Mouse (Mus musculus) heart, embryonic 12.5 days (tissue): ENCODE measurements at regions not wholly inside any gene's neighbourhood (a gene's known extent, or its start where the extent isn't known, plus 50 kb on each side); places are given as distances from the start of the nearest gene placed in this dataset.

Experiments
- ATAC-seq: fragments of 200-750 bp; cut with Nextera tagmentation; 2 replicates; pipeline ENCODE4 v1.8.0; 2017; ENCODE audit warnings: moderate TSS enrichment, moderate library complexity; ENCODE audit not compliant: insufficient number of reproducible peaks, low FRiP score
- H3K27ac ChIP-seq: fragments of 300-500 bp; sonication (generic); 2 replicates; pipeline ENCODE4 v1.5.1; 2016; ENCODE audit warnings: mild to moderate bottlenecking, moderate library complexity; ENCODE audit not compliant: poor library complexity, severe bottlenecking
- H3K27me3 ChIP-seq: fragments of 300-500 bp; sonication (generic); replicated peaks from 2 replicates; pipeline ENCODE4 v1.6.1; 2016; ENCODE audit warnings: mild to moderate bottlenecking, moderate library complexity
- H3K36me3 ChIP-seq: fragments of 300-500 bp; sonication (generic); 2 replicates; pipeline ENCODE4 v1.6.1; 2016; ENCODE audit warnings: mild to moderate bottlenecking, moderate library complexity
- H3K4me1 ChIP-seq: fragments of 300-500 bp; sonication (generic); replicated peaks from 2 replicates; pipeline ENCODE4 v1.6.1; 2016; ENCODE audit warnings: mild to moderate bottlenecking
- H3K4me2 ChIP-seq: fragments of 300-500 bp; sonication (generic); 2 replicates; pipeline ENCODE4 v1.6.1; 2016; ENCODE audit warnings: mild to moderate bottlenecking, moderate library complexity
- H3K4me3 ChIP-seq: fragments of 300-500 bp; sonication (generic); 2 replicates; pipeline ENCODE4 v1.5.1; 2016; ENCODE audit warnings: mild to moderate bottlenecking
- H3K9ac ChIP-seq: fragments of 300-500 bp; sonication (generic); 2 replicates; pipeline ENCODE4 v1.6.1; 2016; ENCODE audit warnings: mild to moderate bottlenecking, moderate library complexity
- H3K9me3 ChIP-seq: fragments of 300-500 bp; sonication (generic); replicated peaks from 2 replicates; pipeline ENCODE4 v1.6.1; 2016; ENCODE audit warnings: mild to moderate bottlenecking, moderate library complexity
- WGBS: fragments of 180-500 bp; shearing (Covaris S2); methylation state at CpG from one replicate; pipeline ENCODE4 v1.1.7; 2016; 5-methylcytosine and 5-hydroxymethylcytosine counted together

DNA sequence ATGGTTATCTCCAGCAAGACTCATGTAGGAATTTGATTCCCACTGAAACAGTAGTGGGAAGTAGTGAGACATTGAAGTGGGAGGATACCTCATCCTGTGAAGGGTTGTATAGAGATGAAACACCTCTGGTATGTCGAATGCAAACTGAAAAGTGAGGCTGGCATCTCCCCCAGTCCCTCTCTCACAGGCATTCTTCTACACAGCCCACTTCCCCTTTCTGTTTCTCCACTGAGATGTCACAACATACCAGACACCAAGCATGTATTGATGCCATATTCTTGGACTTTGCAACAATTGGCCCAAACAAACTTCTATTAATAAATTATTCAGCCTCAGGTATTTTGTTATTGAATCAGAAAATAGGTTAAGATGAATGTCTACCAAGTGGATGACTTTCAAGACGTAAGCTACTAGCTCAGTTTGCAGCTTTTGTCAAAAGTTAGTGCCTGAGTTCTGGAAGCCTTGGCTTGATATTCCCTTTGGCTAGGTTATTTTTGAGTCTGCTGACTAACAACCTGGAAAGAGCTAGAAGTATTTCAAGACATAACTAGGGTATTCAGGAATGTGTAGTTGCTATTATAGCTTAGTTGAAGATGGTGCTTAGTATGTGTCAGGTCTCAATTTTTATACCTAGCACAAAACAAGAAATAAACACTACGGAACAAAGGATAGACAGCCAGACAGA, 502.6 kb downstream of the Etnk1 start:
- H3K4me1 ChIP-seq, result no peaks in the 10 kb centered on the region
- no peak overlapping the region for H3K9ac ChIP-seq
- H3K4me3 ChIP-seq, result no peak overlapping the region
- WGBS, result 71% methylated on average over 3 of the region's 3 CpGs
- 0 out of 2 replicates have a peak, but pooled peaks cover 3% of the 10 kb centered on the region for H3K9me3 ChIP-seq
- H3K27ac ChIP-seq, result no peak overlapping the region
- ATAC-seq, result no peak
- H3K36me3 ChIP-seq, result no peaks in the 10 kb centered on the region
- no peak overlapping the region for H3K4me2 ChIP-seq
- no peaks in the 10 kb centered on the region for H3K27me3 ChIP-seq

DNA sequence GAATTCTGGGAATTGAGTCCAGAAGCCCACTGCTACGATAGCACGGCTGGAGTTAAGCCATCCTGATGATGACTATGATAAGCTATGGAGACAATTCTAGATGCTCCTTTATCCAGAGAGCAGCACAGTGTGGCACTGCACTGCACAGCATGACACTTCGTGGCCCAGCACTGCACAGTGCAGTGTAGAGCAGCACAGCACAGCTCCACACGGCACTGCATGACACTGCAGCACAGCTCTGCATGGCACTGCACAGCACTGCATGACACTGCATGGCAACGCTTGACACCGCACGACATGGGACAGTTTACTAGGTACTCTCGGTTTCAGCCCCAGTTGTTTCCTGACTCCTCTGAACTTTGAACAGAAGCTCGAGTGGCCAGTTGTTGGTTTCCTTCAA, 523.1 kb downstream of the Etnk1 start:
- no peaks in the 10 kb centered on the region for H3K36me3 ChIP-seq
- H3K9ac ChIP-seq, result no peak overlapping the region
- H3K27me3 ChIP-seq, result no peaks in the 10 kb centered on the region
- WGBS, result 87% methylated on average over 9 of the region's 9 CpGs
- H3K4me1 ChIP-seq, result no peaks in the 10 kb centered on the region
- ATAC-seq, result no peak
- no peaks in the 10 kb centered on the region for H3K9me3 ChIP-seq
- H3K27ac ChIP-seq, result no peak overlapping the region
- H3K4me2 ChIP-seq, result no peak overlapping the region
- no peak overlapping the region for H3K4me3 ChIP-seq

GRCm38 (mm10) chr6:143690866-143691265, 523.8 kb downstream of the Etnk1 start:
- no peaks in the 10 kb centered on the region for H3K9me3 ChIP-seq
- ATAC-seq, result no peak

DNA sequence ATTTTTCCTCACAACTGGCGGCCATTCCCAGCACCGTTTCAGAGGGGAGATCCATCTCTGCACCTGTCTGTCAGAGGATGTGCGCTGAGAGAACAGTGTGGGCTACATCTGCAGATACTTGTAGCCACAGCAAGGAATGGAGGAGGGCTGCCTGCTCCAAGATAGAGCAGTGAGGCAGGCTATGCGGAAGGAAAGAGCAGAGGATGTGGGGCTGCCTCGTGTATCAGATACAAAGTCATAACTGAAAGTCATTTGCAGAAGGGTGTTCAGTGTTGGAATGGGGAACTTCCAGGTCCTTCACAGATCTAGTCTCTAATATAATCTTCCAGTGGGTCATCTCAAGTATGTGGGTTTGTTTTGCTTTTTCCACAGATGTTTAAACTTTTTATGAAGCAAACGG, 531.0 kb downstream of the Etnk1 start:
- Histone ChIP-seq H3K27ac (no peak overlapping the region), H3K9me3 (no peaks in the 10 kb centered on the region), H3K36me3 (no peaks in the 10 kb centered on the region), H3K4me1 (no peaks in the 10 kb centered on the region), H3K27me3 (no peaks in the 10 kb centered on the region), H3K4me2 (no peak overlapping the region), H3K9ac (no peak overlapping the region), H3K4me3 (no peak overlapping the region)
- WGBS, result 65% methylated on average over 6 of the region's 6 CpGs
- ATAC-seq, result no peak

More at GRCm38 (mm10) chr6:143690866-143691265, 523.8 kb downstream of the Etnk1 start:
- H3K9ac ChIP-seq, result no peak overlapping the region
- H3K36me3 ChIP-seq, result no peaks in the 10 kb centered on the region
- no peak overlapping the region for H3K27ac ChIP-seq
- H3K4me3 ChIP-seq, result no peak overlapping the region
- H3K4me2 ChIP-seq, result no peak overlapping the region
- no peaks in the 10 kb centered on the region for H3K27me3 ChIP-seq
- WGBS, result 73% methylated on average over 6 of the region's 6 CpGs
- H3K4me1 ChIP-seq, result no peaks in the 10 kb centered on the region

- 86% methylated on average over 8 of the region's 8 CpGs for WGBS
- no peak overlapping the region for H3K4me2 ChIP-seq
- H3K4me3 ChIP-seq, result no peak overlapping the region
- no peaks in the 10 kb centered on the region for H3K36me3 ChIP-seq
- H3K4me1 ChIP-seq, result no peaks in the 10 kb centered on the region
- no peaks in the 10 kb centered on the region for H3K9me3 ChIP-seq
- H3K27me3 ChIP-seq, result no peaks in the 10 kb centered on the region
- H3K27ac ChIP-seq, result no peak overlapping the region
- no peak for ATAC-seq
- H3K9ac ChIP-seq, result no peak overlapping the region
Measured at GRCm38 (mm10) chr6:143703984-143704383, 537.0 kb downstream of the Etnk1 start.

- no peak for ATAC-seq
- no peak overlapping the region for H3K4me2 ChIP-seq
Measured at GRCm38 (mm10) chr6:143706451-143706850, 539.4 kb downstream of the Etnk1 start.

DNA sequence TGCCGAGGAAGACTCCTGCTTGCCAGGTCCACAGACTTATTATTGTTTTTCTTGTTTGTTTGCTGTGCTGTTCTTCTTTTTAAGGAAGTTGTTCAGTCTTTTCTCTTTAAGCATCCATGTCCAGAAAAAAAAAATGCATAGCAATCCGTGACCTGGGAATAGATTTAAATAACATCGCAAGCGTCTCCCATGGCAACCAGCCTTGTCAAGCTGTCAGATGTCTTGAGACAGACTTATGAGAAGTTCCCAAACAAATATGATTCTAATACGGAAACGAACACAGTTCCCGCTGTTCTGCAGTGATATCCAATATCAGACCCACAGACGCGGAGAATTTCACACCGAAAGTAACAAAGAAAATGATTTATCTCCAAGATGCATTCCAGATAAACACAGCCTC, 547.4 kb downstream of the Etnk1 start:
- no peaks in the 10 kb centered on the region for H3K9me3 ChIP-seq
- WGBS, result 85% methylated on average over 10 of the region's 10 CpGs
- no peak overlapping the region for H3K27ac ChIP-seq
- ATAC-seq, result no peak
- no peak overlapping the region for H3K4me3 ChIP-seq
- no peaks in the 10 kb centered on the region for H3K27me3 ChIP-seq
- H3K9ac ChIP-seq, result no peak overlapping the region
- no peaks in the 10 kb centered on the region for H3K36me3 ChIP-seq
- no peak overlapping the region for H3K4me2 ChIP-seq
- H3K4me1 ChIP-seq, result no peaks in the 10 kb centered on the region

More at GRCm38 (mm10) chr6:143706451-143706850, 539.4 kb downstream of the Etnk1 start:
- H3K9ac ChIP-seq, result no peak overlapping the region
- no peaks in the 10 kb centered on the region for H3K9me3 ChIP-seq
- H3K27ac ChIP-seq, result no peak overlapping the region
- H3K4me3 ChIP-seq, result no peak overlapping the region
- no peaks in the 10 kb centered on the region for H3K27me3 ChIP-seq
- WGBS, result 77% methylated on average over 10 of the region's 10 CpGs
- H3K36me3 ChIP-seq, result no peaks in the 10 kb centered on the region
- H3K4me1 ChIP-seq, result no peaks in the 10 kb centered on the region

DNA sequence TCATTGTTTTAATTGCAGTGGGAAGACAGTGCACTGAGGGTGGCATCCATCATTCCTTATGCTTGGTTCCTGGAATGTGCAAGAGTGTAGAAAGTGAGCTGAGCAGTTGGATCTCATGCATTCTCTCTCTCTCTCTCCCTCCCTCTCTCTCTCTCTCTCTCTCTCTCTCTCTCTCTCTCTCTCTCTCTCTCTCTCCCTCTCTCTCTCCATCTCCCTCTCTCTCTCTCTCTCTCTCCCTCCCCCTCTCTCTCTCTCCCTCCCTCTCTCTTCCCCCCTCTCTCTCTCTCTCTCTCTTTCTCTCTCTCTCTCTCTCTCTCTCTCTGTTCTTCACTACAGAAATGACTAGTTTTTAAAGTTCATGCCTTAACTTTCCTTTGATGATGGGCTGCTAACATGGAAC, 583.1 kb downstream of the Etnk1 start:
- no peak for ATAC-seq
- H3K36me3 ChIP-seq, result no peaks in the 10 kb centered on the region
- no peak overlapping the region for H3K4me2 ChIP-seq
- no peak overlapping the region for H3K4me3 ChIP-seq
- no peak overlapping the region for H3K27ac ChIP-seq
- H3K27me3 ChIP-seq, result no peaks in the 10 kb centered on the region
- no peaks in the 10 kb centered on the region for H3K9me3 ChIP-seq
- no peaks in the 10 kb centered on the region for H3K4me1 ChIP-seq
- no peak overlapping the region for H3K9ac ChIP-seq

DNA sequence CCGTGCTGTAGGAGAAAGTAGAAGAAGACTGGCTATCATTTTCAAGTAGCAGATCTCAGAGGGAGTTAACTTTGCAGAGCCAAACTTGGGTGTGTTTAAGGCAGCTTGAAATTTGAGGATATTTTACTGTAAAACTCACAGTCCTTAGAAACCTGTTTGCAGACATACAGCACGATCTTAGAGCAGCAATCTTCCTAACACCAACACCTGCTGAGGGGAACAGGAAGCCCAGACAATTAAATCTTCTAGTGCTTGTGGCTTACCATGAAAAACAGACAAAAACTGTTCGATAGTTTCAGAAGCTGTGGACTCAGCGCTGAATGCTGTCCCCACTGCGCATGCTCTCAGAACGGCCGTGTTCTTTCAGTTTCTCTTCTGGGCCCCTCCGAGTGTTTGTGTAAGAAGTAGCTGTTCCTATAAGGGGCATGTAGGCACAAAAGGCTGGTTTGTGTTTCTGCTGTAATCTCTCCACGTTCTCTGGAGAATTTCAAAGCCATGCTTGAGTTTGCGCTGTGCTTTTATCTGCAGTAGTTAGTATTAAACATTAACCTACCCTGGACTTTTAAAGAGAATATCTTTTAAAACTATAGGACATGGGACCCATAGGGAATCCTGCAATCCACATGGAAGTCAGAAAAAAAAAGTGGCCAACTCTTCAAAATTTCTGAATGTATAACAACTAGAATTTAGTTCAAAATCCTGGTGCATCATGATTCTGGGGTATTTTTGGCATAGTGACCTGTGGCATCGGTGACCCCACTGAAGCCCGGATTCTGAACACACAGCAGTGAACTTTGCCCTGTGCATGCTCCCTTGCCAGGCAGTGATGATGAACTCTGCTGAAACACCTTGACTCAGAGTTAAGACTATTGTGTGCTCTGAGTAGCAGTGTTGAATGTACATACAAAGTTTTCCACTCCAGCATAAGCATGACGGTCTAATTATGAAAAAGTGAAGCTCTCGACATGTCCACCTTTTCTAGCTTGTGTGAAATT, 584.4 kb downstream of the Etnk1 start:
- 62% methylated on average over 14 of the region's 14 CpGs for WGBS
- Histone ChIP-seq H3K27ac (no peak overlapping the region), H3K9ac (no peak overlapping the region), H3K4me1 (no peaks in the 10 kb centered on the region), H3K9me3 (no peaks in the 10 kb centered on the region), H3K4me2 (peak overlapping the region; percentile 16; the same call in 1 of the 2 replicates), H3K36me3 (no peaks in the 10 kb centered on the region), H3K4me3 (no peak overlapping the region), H3K27me3 (no peaks in the 10 kb centered on the region)
- no peak for ATAC-seq

- H3K9ac ChIP-seq, result no peak overlapping the region
- 63% methylated on average over 3 of the region's 3 CpGs for WGBS
- no peak overlapping the region for H3K27ac ChIP-seq
- H3K36me3 ChIP-seq, result no peaks in the 10 kb centered on the region
- H3K4me1 ChIP-seq, result no peaks in the 10 kb centered on the region
- H3K9me3 ChIP-seq, result no peaks in the 10 kb centered on the region
- H3K27me3 ChIP-seq, result no peaks in the 10 kb centered on the region
- ATAC-seq, result no peak
- H3K4me2 ChIP-seq, result no peak overlapping the region
- H3K4me3 ChIP-seq, result no peak overlapping the region
Measured at GRCm38 (mm10) chr6:143757462-143757861, 590.4 kb downstream of the Etnk1 start.

- no peak overlapping the region for H3K4me2 ChIP-seq
- no peak overlapping the region for H3K4me3 ChIP-seq
- no peaks in the 10 kb centered on the region for H3K36me3 ChIP-seq
- no peak for ATAC-seq
- H3K4me1 ChIP-seq, result no peaks in the 10 kb centered on the region
- no peak overlapping the region for H3K27ac ChIP-seq
- H3K9me3 ChIP-seq, result no peaks in the 10 kb centered on the region; the same call in 1 of the 2 replicates
- H3K27me3 ChIP-seq, result no peaks in the 10 kb centered on the region
- 73% methylated on average over 2 of the region's 2 CpGs for WGBS
- no peak overlapping the region for H3K9ac ChIP-seq
Measured at GRCm38 (mm10) chr6:143768115-143768514, 601.1 kb downstream of the Etnk1 start.
